Comparison of ENCODE assay signal across 7 mouse cellular contexts in the genomic region with DNA sequence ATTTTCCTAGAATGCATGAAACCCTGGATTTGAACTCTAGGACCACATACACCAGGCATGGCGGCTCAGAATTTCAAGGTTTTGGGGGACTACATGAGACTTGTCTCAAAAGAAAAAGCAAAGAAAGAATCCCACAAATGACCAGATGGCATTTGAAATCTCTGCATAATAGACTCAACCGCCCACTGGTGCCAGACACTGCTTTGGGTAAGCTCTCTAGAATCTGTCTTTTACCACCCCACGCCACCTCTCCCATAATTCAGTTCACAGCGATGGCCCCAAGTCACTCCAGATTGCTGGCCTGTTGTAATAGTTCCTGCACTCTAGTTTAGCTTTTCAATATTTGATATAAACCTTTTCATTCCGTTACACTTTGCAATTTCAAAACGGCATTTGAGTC.
"Had no signal": no experiment of that assay in that cellular context is flagged by ENCODE, and none has a peak within 500 bp of the region (broad histone marks: within the 10 kb centered on the region; RNA-seq: fewer than 3 reads in every experiment).

No protein-coding gene starts in this region.

- DNase-seq: kidney, adult 8-10 months; kidney, postnatal 25 days; liver; liver, embryonic 13.5 days; liver, postnatal 0 days; retina, postnatal 1 day; thymus, postnatal 4 days had no signal
